Mouse (Mus musculus) left cerebral cortex, postnatal 10 days (tissue): Measurements from ENCODE around the gene Son. TPM values are rescaled to one million over a fixed set of nuclear protein-coding genes. Genes with fewer than 3 reads are reported as not detected.

Source experiments
- DNase-seq, 2 experiments: peaks; one replicate each; pipeline ENCODE4 v3.0.0; 2021 to 2022; ENCODE audit warnings: low spot score in 2 of 2, mixed read lengths in 1 of 2; ENCODE audit errors: extremely low spot score in 1 of 2
- intact Hi-C: fragments of 180-260 bp; cut with DNase I; formaldehyde crosslinking; loops from one replicate; pipeline ENCODE4 v1.15.1; 2025
- total RNA-seq, 2 experiments: library from RNA; stranded (reverse); gene quantifications; 2 replicates each; pipeline ENCODE4 v1.2.3; 2021

The Son gene
- total RNA-seq, 2 experiments from 2014 or later: 211 to 212 TPM

GRCm38 (mm10) chr16:91663795-91664194, 16.5 kb downstream of the Son start:
- intact Hi-C loops: loop anchor here (2.0 kb wide), 1 partner anchor 13 kb away; no protein-coding TSS in a partner anchor
- no peak for DNase-seq

GRCm38 (mm10) chr16:91674500-91674899, 27.2 kb downstream of the Son start:
- intact Hi-C loops: loop anchor here (10.0 kb wide), 1 partner anchor 650 kb away; no protein-coding TSS in a partner anchor
- DNase-seq: no peak

GRCm38 (mm10) chr16:91678147-91678911, 31.0 kb downstream of the Son start:
- no peak for DNase-seq
- intact Hi-C loops: loop anchor here (10.0 kb wide), 1 partner anchor 654 kb away; no protein-coding TSS in a partner anchor

GRCm38 (mm10) chr16:91680656-91681055, 33.4 kb downstream of the Son start:
- DNase-seq: no peak
- intact Hi-C loops: no loop called here

GRCm38 (mm10) chr16:91685526-91685925, 38.2 kb downstream of the Son start:
- no peak for DNase-seq
- intact Hi-C loops: no loop called here

- intact Hi-C loops: no loop called here
- DNase-seq: no peak
These were observed 39.1 kb downstream of the Son start for GRCm38 (mm10) chr16:91686369-91686768.

- intact Hi-C loops: no loop called here
- DNase-seq: no peak
These were observed 40.8 kb downstream of the Son start for GRCm38 (mm10) chr16:91688023-91688618.

- peak; percentile 87 to 97 for DNase-seq
- intact Hi-C loops: no loop called here
These were observed 41.5 kb downstream of the Son start, which contains the start of gene Donson for GRCm38 (mm10) chr16:91688619-91689334. TSS of gene Donson (minus strand) at chr16:91688770.

- DNase-seq: no peak
- intact Hi-C loops: loop anchor here (5.0 to 10.0 kb wide), 2 partner anchors 228 to 595 kb away; no protein-coding TSS in a partner anchor
These were observed 42.5 kb downstream of the Son start for GRCm38 (mm10) chr16:91689791-91690190.

- intact Hi-C loops: loop anchor here (5.0 to 10.0 kb wide), 2 partner anchors 223 to 590 kb away; no protein-coding TSS in a partner anchor
- DNase-seq: peak; percentile 50 to 86
These were observed 47.3 kb downstream of the Son start for GRCm38 (mm10) chr16:91694455-91695084.

GRCm38 (mm10) chr16:91695108-91695755, 47.9 kb downstream of the Son start:
- no peak for DNase-seq
- intact Hi-C loops: loop anchor here (10.0 kb wide), 1 partner anchor 590 kb away; no protein-coding TSS in a partner anchor

GRCm38 (mm10) chr16:91698995-91699394, 51.7 kb downstream of the Son start:
- no peak for DNase-seq
- intact Hi-C loops: loop anchor here (10.0 kb wide), 1 partner anchor 586 kb away; no protein-coding TSS in a partner anchor

- intact Hi-C loops: no loop called here
These were observed 54.6 kb downstream of the Son start for GRCm38 (mm10) chr16:91701908-91702307.

GRCm38 (mm10) chr16:91702771-91703188, 55.5 kb downstream of the Son start:
- DNase-seq: no peak
- intact Hi-C loops: no loop called here

More at GRCm38 (mm10) chr16:91701908-91702307, 54.6 kb downstream of the Son start:
- DNase-seq: no peak

GRCm38 (mm10) chr16:91704603-91705340, 57.5 kb downstream of the Son start:
- intact Hi-C loops: no loop called here
- DNase-seq: peak in 1 of 2 experiments; percentile 59

- intact Hi-C loops: no loop called here
- no peak for DNase-seq
These were observed 62.9 kb downstream of the Son start for GRCm38 (mm10) chr16:91710241-91710640.

- intact Hi-C loops: no loop called here
- DNase-seq: no peak
These were observed 69.6 kb downstream of the Son start for GRCm38 (mm10) chr16:91716927-91717349.

GRCm38 (mm10) chr16:91717399-91717798, 70.1 kb downstream of the Son start:
- intact Hi-C loops: no loop called here
- DNase-seq: no peak
